Mouse (Mus musculus) heart, embryonic 16.5 days (tissue): ENCODE measurements around the gene Rmnd1. TPM values are rescaled to one million over a fixed set of nuclear protein-coding genes. Genes with fewer than 3 reads are reported as not detected.

ENCODE experiments used
- ATAC-seq: fragments of 200-750 bp; cut with Nextera tagmentation; replicated peaks from 2 replicates; pipeline ENCODE4 v1.8.0; 2017; ENCODE audit warnings: moderate number of reproducible peaks; ENCODE audit not compliant: insufficient read depth, low FRiP score; ENCODE audit errors: extremely low read depth
- H3K27ac ChIP-seq: fragments of 300-500 bp; sonication (generic); 2 replicates; pipeline ENCODE4 v1.5.1; 2014; ENCODE audit warnings: mild to moderate bottlenecking, low read length, control low read depth, moderate library complexity
- H3K27me3 ChIP-seq: fragments of 300-500 bp; sonication (generic); 2 replicates; pipeline ENCODE4 v1.6.1; 2014; ENCODE audit warnings: low read length, mixed read lengths; ENCODE audit not compliant: control insufficient read depth, insufficient read depth
- H3K36me3 ChIP-seq: fragments of 300-500 bp; sonication (generic); 2 replicates; pipeline ENCODE4 v1.6.1; 2014; ENCODE audit not compliant: control insufficient read depth, insufficient read depth
- H3K4me1 ChIP-seq: fragments of 300-500 bp; sonication (generic); 2 replicates; pipeline ENCODE4 v1.6.1; 2014; ENCODE audit warnings: low read length, mixed read lengths; ENCODE audit not compliant: control insufficient read depth, insufficient read depth
- H3K4me2 ChIP-seq: fragments of 300-500 bp; sonication (generic); 2 replicates; pipeline ENCODE4 v1.6.1; 2014; ENCODE audit warnings: low read depth, mild to moderate bottlenecking, control low read depth, low read length
- H3K4me3 ChIP-seq: fragments of 300-500 bp; sonication (generic); 2 replicates; pipeline ENCODE4 v1.5.1; 2014; ENCODE audit warnings: mild to moderate bottlenecking, control low read depth, low read length
- H3K9ac ChIP-seq: fragments of 300-500 bp; sonication (generic); 2 replicates; pipeline ENCODE4 v1.6.1; 2014; ENCODE audit warnings: low read length, control low read depth
- H3K9me3 ChIP-seq: fragments of 300-500 bp; sonication (generic); replicated peaks from 2 replicates; pipeline ENCODE4 v1.6.1; 2016; ENCODE audit warnings: low read length; ENCODE audit not compliant: control insufficient read depth
- WGBS: fragments of 180-500 bp; shearing (Covaris S2); extraction: QIAGEN DNeasy Blood & Tissue Kit; methylation state at CpG from one replicate; pipeline ENCODE4 v1.1.7; 2014; 5-methylcytosine and 5-hydroxymethylcytosine counted together
- polyA plus RNA-seq: library from polyadenylated mRNA; unstranded; fragments of >200 nt; fragmentation: Nextera tagmentation; extraction: Ambion mirVana; gene quantifications from 2 replicates; pipeline ENCODE4 v1.2.1, GENCODE M21; 2015

Rmnd1 gene
- polyA plus RNA-seq, 1 experiment from 2014 or later: 122 TPM

GRCm38 (mm10) chr10:4354371-4355260 is 77.6 kb downstream of the Rmnd1 start:
- Histone ChIP-seq H3K27me3 (no peaks in the 10 kb centered on the region), H3K27ac (no peak overlapping the region), H3K36me3 (peaks cover 22% of the 10 kb centered on the region; the same call in 1 of the 2 replicates), H3K4me2 (no peak overlapping the region), H3K9me3 (no peaks in the 10 kb centered on the region), H3K4me3 (no peak overlapping the region), H3K9ac (no peak overlapping the region), H3K4me1 (no peaks in the 10 kb centered on the region)
- ATAC-seq: no peak
- WGBS: 82% methylated on average over 38 of the region's 38 CpGs

Other genes starting within 250 kb of the Rmnd1 start
- 40.6 and 43.5 TPM in 2 replicates for gene Akap12, start 166.0 kb downstream of the Rmnd1 start, polyA plus RNA-seq
- 9.0 and 10.0 TPM in 2 replicates for gene Zbtb2, start 44.3 kb downstream of the Rmnd1 start, polyA plus RNA-seq
- 16.2 and 18.0 TPM in 2 replicates for gene Armt1, start 79 bp upstream of the Rmnd1 start, polyA plus RNA-seq
- gene Ccdc170, start 50.1 kb upstream of the Rmnd1 start, polyA plus RNA-seq: 0.18 and 0.19 TPM in 2 replicates
- gene Esr1, start 179.2 kb upstream of the Rmnd1 start, polyA plus RNA-seq: 0.29 and 0.39 TPM in 2 replicates